Comparison of ENCODE assay signal across 8 mouse cellular contexts in the genomic region with DNA sequence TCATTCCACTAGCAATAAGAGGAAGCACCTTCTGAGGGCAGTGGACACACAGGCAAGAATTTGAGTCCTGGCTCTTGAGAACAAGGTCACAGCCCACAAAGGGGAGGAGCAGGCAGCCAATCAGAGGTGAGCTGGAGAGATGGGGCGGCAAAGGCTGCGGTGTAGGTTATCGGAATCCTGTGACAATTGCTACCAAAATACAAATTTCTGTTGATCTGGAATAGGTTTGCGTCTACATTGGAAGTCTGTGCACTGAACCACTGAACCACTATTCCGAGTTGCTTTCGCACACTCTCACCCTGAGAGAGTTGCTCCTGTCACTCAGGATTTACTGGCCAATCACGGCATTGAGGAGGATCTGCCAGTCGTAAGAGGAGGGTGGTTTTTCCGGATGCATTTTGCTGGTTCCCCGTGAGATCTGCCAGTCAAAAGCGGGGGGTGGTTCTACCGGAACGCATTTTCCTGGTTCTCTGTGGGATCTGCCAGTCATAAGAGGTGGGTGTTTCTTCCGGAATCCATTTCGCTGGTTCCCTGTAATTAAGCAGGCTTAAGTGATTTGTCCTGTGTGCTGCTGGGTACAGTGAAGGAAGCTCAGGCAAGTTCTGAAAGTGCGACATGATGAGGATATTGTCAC. TPM values are rescaled to one million over a fixed set of nuclear protein-coding genes. Genes with fewer than 3 reads are reported as not detected.
DNase-seq lines count a peak whose midpoint lies in the region; ATAC-seq lines count a peak whose summit lies in the region.
"Not testable (repeated sequence)": the region's sequence is repeated elsewhere in the genome, so short reads cannot be mapped to it uniquely, and the experiment has no call there.

No protein-coding gene starts in this region.

- peak overlapping the region; percentile 46 for H3K4me3 ChIP-seq in hindbrain, embryonic 12.5 days

- H3K9ac ChIP-seq in hindbrain, embryonic 12.5 days = peak overlapping the region; percentile 49

- H3K4me2 ChIP-seq in hindbrain, embryonic 12.5 days (replicated peaks) = peak overlapping the region; percentile 55

- not testable (repeated sequence) for H3K27me3 ChIP-seq in hindbrain, embryonic 12.5 days

- H3K27ac ChIP-seq in hindbrain, embryonic 12.5 days = not testable (repeated sequence)

- 2% methylated on average over 16 of the region's 16 CpGs for WGBS in hindbrain, embryonic 12.5 days

- H3K9me3 ChIP-seq in hindbrain, embryonic 12.5 days (replicated peaks) = not testable (repeated sequence)

- peak; percentile 100 for ATAC-seq in hindbrain, embryonic 12.5 days (ENCODE audit: low FRiP score)

- H3K4me1 ChIP-seq in hindbrain, embryonic 12.5 days = not testable (repeated sequence)

- peak; percentile 85 for DNase-seq in NIH3T3 (ENCODE audit: low read depth)
- peak; percentile 89 to 90 for DNase-seq in cerebellum, postnatal 10 days
- DNase-seq in frontal cortex, postnatal 10 days (ENCODE audit: low spot score in 2 of 2) = peak; percentile 81 to 84
- DNase-seq in layer of hippocampus, postnatal 14 days (ENCODE audit: low spot score in 2 of 2) = peak; percentile 80 to 95
- peak; percentile 83 for DNase-seq in lung, postnatal 14 days
- DNase-seq in retina, adult 2 months (ENCODE audit: low read depth, low spot score) = peak; percentile 82
- peak; percentile 77 to 85 for DNase-seq in thymus, postnatal 36 days

- not testable (repeated sequence) for H3K36me3 ChIP-seq in hindbrain, embryonic 12.5 days

RNA-seq across cellular contexts. Expression of a gene that starts 59.2 kb away (rescaled TPM):
- polyA plus RNA-seq in hindbrain, embryonic 12.5 days (2016; fragmentation: Nextera tagmentation; extraction: Ambion mirVana) = 4.4 and 4.8 TPM in 2 replicates
- 1 to 10 TPM; 5.8 TPM for total RNA-seq in layer of hippocampus, postnatal 14 days (2021)
